Mouse (Mus musculus) layer of hippocampus, adult 9-10 months (tissue): Measurements from ENCODE around the gene Cyp2d22.
"Not testable (repeated sequence)": the region's sequence is repeated elsewhere in the genome, so short reads cannot be mapped to it uniquely, and the experiment has no call there.

Source experiments
- DNase-seq: peaks from one replicate; pipeline ENCODE4 v3.0.0; 2022; ENCODE audit warnings: low spot score

Cyp2d22 gene

GRCm38 (mm10) chr15:82376393-82377138 is 3.5 kb downstream of the Cyp2d22 start:
- DNase-seq, result peak; percentile 63

- no peak for DNase-seq
Observed at GRCm38 (mm10) chr15:82375855-82376254, 4.2 kb downstream of the Cyp2d22 start.

- DNase-seq, result no peak
Observed at GRCm38 (mm10) chr15:82374437-82374836, 5.6 kb downstream of the Cyp2d22 start.

- no peak for DNase-seq
Observed at GRCm38 (mm10) chr15:82372991-82373390, 7.1 kb downstream of the Cyp2d22 start.

- no peak for DNase-seq
Observed at GRCm38 (mm10) chr15:82372446-82372845, 7.6 kb downstream of the Cyp2d22 start.

GRCm38 (mm10) chr15:82368851-82369250 is 11.2 kb downstream of the Cyp2d22 start:
- DNase-seq, result no peak

- no peak for DNase-seq
Observed at GRCm38 (mm10) chr15:82368146-82368545, 11.9 kb downstream of the Cyp2d22 start.

GRCm38 (mm10) chr15:82364561-82364960 is 15.5 kb downstream of the Cyp2d22 start:
- DNase-seq, result not testable (repeated sequence)

GRCm38 (mm10) chr15:82363801-82364200 is 16.3 kb downstream of the Cyp2d22 start:
- DNase-seq, result not testable (repeated sequence)

- no peak for DNase-seq
Observed at GRCm38 (mm10) chr15:82362234-82362633, 17.8 kb downstream of the Cyp2d22 start.

GRCm38 (mm10) chr15:82361459-82362018 is 18.5 kb downstream of the Cyp2d22 start:
- DNase-seq, result no peak

GRCm38 (mm10) chr15:82358431-82359260 is 21.4 kb downstream of the Cyp2d22 start:
- DNase-seq, result no peak

- peak; percentile 86 for DNase-seq
Observed at GRCm38 (mm10) chr15:82354126-82354945, 25.7 kb downstream of the Cyp2d22 start, which contains the start of gene Ndufa6. Gene Ndufa6, minus strand, starts transcription at chr15:82354322.

- no peak for DNase-seq
Observed at GRCm38 (mm10) chr15:82353745-82354113, 26.3 kb downstream of the Cyp2d22 start.

- DNase-seq, result no peak
Observed at GRCm38 (mm10) chr15:82353078-82353744, 26.8 kb downstream of the Cyp2d22 start.

GRCm38 (mm10) chr15:82351480-82351879 is 28.6 kb downstream of the Cyp2d22 start:
- DNase-seq, result no peak

- no peak for DNase-seq
Observed at GRCm38 (mm10) chr15:82350349-82350748, 29.7 kb downstream of the Cyp2d22 start.

- DNase-seq, result no peak
Observed at GRCm38 (mm10) chr15:82348999-82349341, 31.1 kb downstream of the Cyp2d22 start.

GRCm38 (mm10) chr15:82348258-82348998 is 31.6 kb downstream of the Cyp2d22 start:
- no peak for DNase-seq

GRCm38 (mm10) chr15:82347852-82348251 is 32.2 kb downstream of the Cyp2d22 start:
- no peak for DNase-seq

GRCm38 (mm10) chr15:82347303-82347676 is 32.8 kb downstream of the Cyp2d22 start:
- DNase-seq, result no peak
